Mouse (Mus musculus) heart, embryonic 12.5 days (tissue): ENCODE measurements around the gene Pclo. TPM values are rescaled to one million over a fixed set of nuclear protein-coding genes. Genes with fewer than 3 reads are reported as not detected.
"Not testable (repeated sequence)": the region's sequence is repeated elsewhere in the genome, so short reads cannot be mapped to it uniquely, and the experiment has no call there.

ENCODE experiments used
- ATAC-seq: fragments of 200-750 bp; cut with Nextera tagmentation; 2 replicates; pipeline ENCODE4 v1.8.0; 2017; ENCODE audit warnings: moderate TSS enrichment, moderate library complexity; ENCODE audit not compliant: insufficient number of reproducible peaks, low FRiP score
- H3K27ac ChIP-seq: fragments of 300-500 bp; sonication (generic); 2 replicates; pipeline ENCODE4 v1.5.1; 2016; ENCODE audit warnings: mild to moderate bottlenecking, moderate library complexity; ENCODE audit not compliant: poor library complexity, severe bottlenecking
- H3K27me3 ChIP-seq: fragments of 300-500 bp; sonication (generic); replicated peaks from 2 replicates; pipeline ENCODE4 v1.6.1; 2016; ENCODE audit warnings: mild to moderate bottlenecking, moderate library complexity
- H3K36me3 ChIP-seq: fragments of 300-500 bp; sonication (generic); 2 replicates; pipeline ENCODE4 v1.6.1; 2016; ENCODE audit warnings: mild to moderate bottlenecking, moderate library complexity
- H3K4me1 ChIP-seq: fragments of 300-500 bp; sonication (generic); replicated peaks from 2 replicates; pipeline ENCODE4 v1.6.1; 2016; ENCODE audit warnings: mild to moderate bottlenecking
- H3K4me2 ChIP-seq: fragments of 300-500 bp; sonication (generic); 2 replicates; pipeline ENCODE4 v1.6.1; 2016; ENCODE audit warnings: mild to moderate bottlenecking, moderate library complexity
- H3K4me3 ChIP-seq: fragments of 300-500 bp; sonication (generic); 2 replicates; pipeline ENCODE4 v1.5.1; 2016; ENCODE audit warnings: mild to moderate bottlenecking
- H3K9ac ChIP-seq: fragments of 300-500 bp; sonication (generic); 2 replicates; pipeline ENCODE4 v1.6.1; 2016; ENCODE audit warnings: mild to moderate bottlenecking, moderate library complexity
- H3K9me3 ChIP-seq: fragments of 300-500 bp; sonication (generic); replicated peaks from 2 replicates; pipeline ENCODE4 v1.6.1; 2016; ENCODE audit warnings: mild to moderate bottlenecking, moderate library complexity
- WGBS: fragments of 180-500 bp; shearing (Covaris S2); methylation state at CpG from one replicate; pipeline ENCODE4 v1.1.7; 2016; 5-methylcytosine and 5-hydroxymethylcytosine counted together
- polyA plus RNA-seq: library from polyadenylated mRNA; unstranded; fragments of >200 nt; fragmentation: Nextera tagmentation; extraction: Ambion mirVana; gene quantifications from 2 replicates; pipeline ENCODE4 v1.2.1, GENCODE M21; 2016

Pclo gene
- polyA plus RNA-seq = 0.11 and 0.12 TPM in 2 replicates

DNA sequence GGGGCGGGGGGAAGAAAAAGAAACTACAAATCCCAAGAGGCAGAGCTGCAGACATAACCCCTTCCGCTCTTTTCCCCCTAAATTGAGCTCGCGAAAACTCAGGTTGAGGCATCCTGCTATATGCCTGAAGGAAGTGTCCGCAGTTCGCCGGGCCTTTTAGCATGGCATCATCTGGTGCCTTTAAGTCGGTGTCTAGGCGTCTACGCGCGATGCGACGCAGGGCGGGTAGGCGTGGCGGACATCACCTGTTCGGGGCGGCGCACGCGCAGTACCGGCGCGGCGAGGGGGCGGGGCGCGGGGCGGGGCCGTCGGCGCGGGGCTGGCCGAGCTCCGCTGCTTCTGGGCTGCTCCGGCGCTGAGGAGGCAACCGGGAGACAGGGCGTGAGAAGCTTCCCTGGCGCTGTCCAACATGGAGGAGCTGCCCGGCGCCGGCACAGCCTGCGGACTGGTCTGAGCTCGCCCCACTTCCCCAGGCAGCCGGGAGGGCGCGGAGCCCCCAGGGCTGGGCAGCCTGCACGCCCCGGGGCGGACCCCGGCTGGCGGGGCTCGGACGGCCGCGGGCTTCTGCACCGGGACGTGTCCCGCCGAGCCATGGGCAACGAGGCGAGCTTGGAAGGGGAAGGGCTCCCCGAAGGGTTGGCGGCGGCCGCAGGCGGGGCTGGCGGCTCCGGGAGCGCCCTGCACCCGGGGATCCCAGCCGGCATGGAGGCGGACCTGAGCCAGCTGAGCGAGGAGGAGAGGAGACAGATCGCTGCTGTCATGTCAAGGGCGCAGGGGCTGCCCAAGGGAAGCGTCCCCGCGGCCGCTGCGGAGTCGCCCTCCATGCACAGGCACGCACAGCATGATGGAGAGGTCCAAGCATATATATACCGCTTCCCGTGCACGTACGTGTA, at the start of gene Pclo:
Pclo (plus strand) TSS at position 288 of the 893 bp plus-strand sequence.
- Histone ChIP-seq H3K27me3 (no peaks in the 10 kb centered on the region), H3K36me3 (no peaks in the 10 kb centered on the region), H3K9ac (peak within 1 kb of the TSS; percentile 66), H3K4me3 (peak within 1 kb of the TSS; percentile 69), H3K9me3 (no peaks in the 10 kb centered on the region), H3K27ac (peak within 1 kb of the TSS; percentile 41), H3K4me1 (peaks cover 5% of the 10 kb centered on the region; the same call in 1 of the 2 replicates), H3K4me2 (peak within 1 kb of the TSS; percentile 91)
- ATAC-seq = peak; percentile 96
- under 1% methylated on average over 88 of the region's 89 CpGs for WGBS

DNA sequence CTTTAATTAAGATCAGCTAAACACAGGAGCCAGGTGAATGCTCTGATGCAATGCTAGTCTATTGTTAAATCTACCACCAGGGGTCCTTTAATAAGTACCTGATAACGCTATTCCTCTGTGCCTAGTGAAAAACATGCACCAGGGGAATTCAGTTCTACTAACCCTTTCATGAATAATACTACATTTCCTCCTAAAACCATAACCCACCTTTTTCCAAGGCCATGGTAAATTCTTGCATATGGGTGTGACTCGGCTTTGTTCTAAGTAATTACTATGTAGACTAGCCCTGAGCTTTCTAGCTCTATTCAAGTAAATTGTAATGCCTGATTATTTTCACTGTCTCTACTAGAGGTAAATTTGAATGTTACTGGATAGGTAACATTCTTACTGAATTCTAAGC, 20.3 kb upstream of the Pclo start:
- H3K4me1 ChIP-seq, H3K4me3 ChIP-seq, H3K4me2 ChIP-seq, H3K36me3 ChIP-seq, H3K27ac ChIP-seq, H3K9me3 ChIP-seq, H3K9ac ChIP-seq, H3K27me3 ChIP-seq, ATAC-seq: not testable (repeated sequence)
- WGBS = 62% methylated on average over 2 of the region's 2 CpGs

DNA sequence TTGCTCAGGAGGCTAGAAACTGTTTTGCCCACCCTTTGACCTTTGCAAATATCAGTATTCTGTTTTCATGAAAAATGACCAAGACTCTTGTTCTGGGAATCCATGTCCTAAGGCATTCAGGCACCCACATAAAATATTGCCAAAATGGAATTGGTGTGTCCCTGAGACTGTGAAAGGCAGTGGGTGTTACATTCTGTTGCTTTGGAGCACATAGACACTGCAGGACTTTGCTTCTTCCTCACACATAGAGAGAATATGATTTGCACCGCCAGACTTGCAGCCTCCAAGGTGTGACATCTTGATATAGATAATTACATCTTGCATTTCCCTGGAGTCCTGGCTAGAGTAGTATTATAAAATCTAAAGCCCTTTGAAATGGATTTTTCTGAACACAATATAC, 6.2 kb upstream of the Pclo start:
- WGBS = 63% methylated on average over 1 of the region's 1 CpGs
- no peak overlapping the region for H3K9ac ChIP-seq
- H3K4me2 ChIP-seq = no peak overlapping the region
- no peaks in the 10 kb centered on the region for H3K36me3 ChIP-seq
- H3K4me1 ChIP-seq = no peaks in the 10 kb centered on the region
- H3K27me3 ChIP-seq = no peaks in the 10 kb centered on the region
- H3K4me3 ChIP-seq = no peak overlapping the region
- no peak overlapping the region for H3K27ac ChIP-seq
- H3K9me3 ChIP-seq = no peaks in the 10 kb centered on the region
- no peak for ATAC-seq

DNA sequence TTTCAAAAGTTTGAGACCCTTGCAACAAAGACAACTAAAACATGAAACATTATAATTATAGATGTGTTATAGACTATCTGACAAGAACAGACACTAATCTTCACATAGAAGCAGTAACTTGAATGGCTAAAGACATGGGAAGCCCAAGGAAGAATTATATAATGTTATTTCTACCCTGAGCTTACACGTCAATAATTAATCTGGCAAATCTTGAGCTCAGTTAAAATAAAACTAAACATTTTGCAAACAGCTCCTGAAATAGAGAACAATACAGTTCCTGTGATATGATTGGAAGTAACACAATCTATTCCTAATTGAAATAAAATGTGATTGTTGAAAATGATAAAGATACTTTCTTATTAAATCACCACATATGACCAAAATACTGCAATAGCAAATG, 5.1 kb upstream of the Pclo start:
- Histone ChIP-seq H3K4me1 (no peaks in the 10 kb centered on the region), H3K9me3 (no peaks in the 10 kb centered on the region), H3K27ac (no peak overlapping the region), H3K4me2 (no peak overlapping the region), H3K36me3 (no peaks in the 10 kb centered on the region), H3K27me3 (no peaks in the 10 kb centered on the region), H3K9ac (no peak overlapping the region), H3K4me3 (no peak overlapping the region)
- WGBS = 62% methylated on average over 1 of the region's 1 CpGs
- no peak for ATAC-seq

DNA sequence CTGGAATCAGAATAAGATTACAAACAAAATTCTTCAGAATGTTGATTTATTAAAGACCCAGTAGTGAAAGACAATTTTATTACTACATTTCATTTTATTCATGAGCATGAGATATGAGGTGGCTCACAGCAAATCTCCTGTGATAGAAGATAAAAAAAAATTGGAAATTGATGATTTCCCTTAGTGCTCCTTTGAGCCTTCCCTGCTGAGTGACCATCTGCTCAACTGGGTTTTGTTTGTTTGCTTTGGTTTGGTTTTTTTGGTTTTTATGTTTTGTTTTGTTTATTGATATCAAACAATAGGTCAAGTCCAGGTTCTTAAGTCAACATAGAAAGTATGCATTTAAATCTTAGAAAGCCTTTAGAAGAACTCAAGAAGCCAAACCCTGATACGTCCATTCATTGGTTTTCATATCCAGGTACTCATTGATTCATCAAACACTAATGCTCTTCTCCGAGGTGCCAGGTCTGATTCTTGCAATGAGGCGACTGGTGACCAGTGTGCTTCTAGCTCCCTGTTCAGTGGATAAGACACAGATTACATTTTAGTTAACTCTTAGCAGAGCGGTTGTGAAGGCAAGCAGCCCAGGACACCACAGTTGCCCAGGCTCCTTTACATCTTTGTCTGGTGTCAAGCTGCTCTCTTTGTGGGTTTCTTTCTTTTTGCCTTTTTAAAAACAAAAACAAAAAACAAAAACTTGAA, 3.6 kb downstream of the Pclo start:
- ATAC-seq = no peak
- Histone ChIP-seq H3K27me3 (no peaks in the 10 kb centered on the region), H3K4me2 (no peak overlapping the region), H3K4me1 (peaks cover 5% of the 10 kb centered on the region; the same call in 1 of the 2 replicates), H3K9ac (no peak overlapping the region), H3K27ac (no peak overlapping the region), H3K36me3 (no peaks in the 10 kb centered on the region), H3K9me3 (no peaks in the 10 kb centered on the region), H3K4me3 (no peak overlapping the region)
- WGBS = 63% methylated on average over 4 of the region's 4 CpGs

DNA sequence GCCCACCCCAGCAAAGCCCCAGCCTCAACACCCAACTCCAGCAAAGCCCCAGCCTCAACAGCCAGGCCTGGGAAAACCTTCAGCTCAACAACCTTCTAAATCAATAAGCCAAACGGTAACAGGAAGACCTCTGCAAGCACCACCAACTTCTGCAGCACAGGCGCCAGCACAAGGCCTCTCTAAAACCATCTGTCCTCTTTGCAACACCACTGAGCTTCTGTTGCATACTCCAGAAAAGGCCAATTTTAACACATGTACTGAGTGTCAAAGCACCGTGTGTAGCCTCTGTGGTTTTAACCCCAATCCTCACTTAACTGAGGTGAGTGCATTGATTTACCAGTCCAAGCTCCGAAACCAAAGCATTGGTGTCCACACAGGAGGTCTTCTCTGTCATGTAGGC, 7.3 kb downstream of the Pclo start:
- WGBS = 62% methylated on average over 4 of the region's 4 CpGs
- no peaks in the 10 kb centered on the region for H3K27me3 ChIP-seq
- no peak overlapping the region for H3K4me3 ChIP-seq
- no peak overlapping the region for H3K27ac ChIP-seq
- H3K9ac ChIP-seq = no peak overlapping the region
- H3K4me2 ChIP-seq = no peak overlapping the region
- H3K36me3 ChIP-seq = no peaks in the 10 kb centered on the region
- no peaks in the 10 kb centered on the region for H3K4me1 ChIP-seq
- no peaks in the 10 kb centered on the region for H3K9me3 ChIP-seq
- no peak for ATAC-seq

DNA sequence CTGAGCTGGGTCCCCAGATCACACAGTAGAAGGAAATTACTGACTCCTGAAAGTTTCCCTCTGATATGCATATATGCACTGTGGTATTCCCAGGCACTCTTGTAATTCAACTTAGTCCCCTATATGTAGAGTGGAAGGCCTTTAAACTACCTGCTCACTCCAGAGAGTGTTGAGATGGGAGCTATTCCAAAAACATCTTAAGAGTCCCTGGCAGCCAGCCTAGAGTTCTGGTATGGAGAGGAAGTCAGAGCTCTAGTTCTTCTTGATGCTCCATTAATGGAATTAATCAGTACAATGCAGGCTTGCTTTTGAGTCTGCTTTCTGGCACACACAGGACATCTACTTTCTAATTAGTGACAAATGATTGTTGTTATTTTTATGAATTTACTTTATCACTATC, 11.3 kb downstream of the Pclo start:
- H3K27me3 ChIP-seq = no peaks in the 10 kb centered on the region
- no peak for ATAC-seq
- no peak overlapping the region for H3K4me3 ChIP-seq
- H3K9me3 ChIP-seq = no peaks in the 10 kb centered on the region
- no peaks in the 10 kb centered on the region for H3K4me1 ChIP-seq
- H3K9ac ChIP-seq = no peak overlapping the region
- H3K36me3 ChIP-seq = no peaks in the 10 kb centered on the region
- H3K4me2 ChIP-seq = no peak overlapping the region
- no peak overlapping the region for H3K27ac ChIP-seq

DNA sequence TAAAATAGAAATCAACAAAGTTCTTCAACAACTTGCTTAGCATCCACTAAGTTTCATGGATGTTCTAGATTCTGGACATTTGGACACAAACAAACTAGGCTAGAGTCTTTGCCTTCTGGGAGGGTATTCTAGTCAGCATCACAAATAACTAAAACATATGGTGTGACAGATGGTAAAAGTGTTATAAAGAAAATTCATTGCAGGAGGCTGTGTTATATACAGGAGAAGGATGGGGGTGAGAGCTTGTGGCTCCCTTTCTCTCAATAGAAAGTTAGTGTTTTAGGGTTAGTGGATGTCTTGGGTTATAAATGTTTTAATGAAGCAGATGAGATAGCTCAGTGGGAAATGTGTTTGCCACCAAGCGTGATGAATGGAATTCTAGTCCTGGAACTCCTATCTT, 13.1 kb downstream of the Pclo start:
- Histone ChIP-seq H3K4me1 (no peaks in the 10 kb centered on the region), H3K4me2 (no peak overlapping the region), H3K9me3 (no peaks in the 10 kb centered on the region), H3K27me3 (no peaks in the 10 kb centered on the region), H3K4me3 (no peak overlapping the region), H3K27ac (no peak overlapping the region), H3K9ac (no peak overlapping the region), H3K36me3 (no peaks in the 10 kb centered on the region)
- WGBS = 39% methylated on average over 1 of the region's 1 CpGs
- no peak for ATAC-seq

DNA sequence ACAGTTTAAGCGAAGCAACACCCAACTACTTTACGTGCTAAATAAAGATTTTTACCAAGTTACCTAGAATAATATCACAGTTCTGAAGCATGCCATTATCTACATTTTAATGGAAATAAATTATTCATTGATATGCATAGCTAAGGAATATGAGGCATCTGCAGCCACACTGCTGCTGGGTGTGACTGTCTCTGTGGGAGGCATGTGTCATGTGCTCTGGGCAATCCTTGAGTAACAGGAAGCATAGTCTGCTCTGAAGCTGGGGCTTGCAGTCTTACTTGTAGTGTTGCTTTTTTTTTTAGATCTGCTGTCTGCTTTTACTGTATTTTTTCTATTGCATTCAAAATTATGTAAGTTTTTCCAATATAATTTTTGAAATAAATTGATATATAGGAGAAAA, 17.2 kb downstream of the Pclo start:
- no peaks in the 10 kb centered on the region for H3K36me3 ChIP-seq
- 85% methylated on average over 2 of the region's 2 CpGs for WGBS
- H3K4me3 ChIP-seq = no peak overlapping the region
- ATAC-seq = no peak
- H3K9me3 ChIP-seq = no peaks in the 10 kb centered on the region
- H3K9ac ChIP-seq = no peak overlapping the region
- H3K27ac ChIP-seq = no peak overlapping the region
- H3K27me3 ChIP-seq = no peaks in the 10 kb centered on the region
- no peak overlapping the region for H3K4me2 ChIP-seq
- no peaks in the 10 kb centered on the region for H3K4me1 ChIP-seq

DNA sequence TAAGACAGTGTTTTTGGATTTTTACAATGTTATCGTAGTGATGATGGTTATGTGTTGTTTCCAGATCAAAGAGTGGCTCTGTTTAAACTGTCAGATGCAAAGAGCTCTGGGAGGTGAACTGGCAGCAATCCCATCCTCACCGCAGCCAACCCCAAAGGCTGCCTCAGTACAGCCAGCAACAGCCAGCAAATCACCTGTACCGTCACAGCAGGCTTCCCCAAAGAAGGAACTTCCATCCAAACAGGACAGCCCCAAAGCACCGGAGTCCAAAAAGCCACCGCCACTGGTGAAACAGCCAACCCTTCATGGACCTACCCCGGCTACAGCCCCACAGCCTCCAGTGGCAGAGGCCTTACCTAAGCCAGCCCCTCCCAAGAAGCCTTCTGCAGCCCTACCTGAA, 24.6 kb downstream of the Pclo start:
- H3K4me2 ChIP-seq = no peak overlapping the region
- no peak overlapping the region for H3K27ac ChIP-seq
- H3K27me3 ChIP-seq = no peaks in the 10 kb centered on the region
- H3K9me3 ChIP-seq = no peaks in the 10 kb centered on the region
- 76% methylated on average over 6 of the region's 6 CpGs for WGBS
- H3K36me3 ChIP-seq = no peaks in the 10 kb centered on the region
- H3K9ac ChIP-seq = no peak overlapping the region
- no peaks in the 10 kb centered on the region for H3K4me1 ChIP-seq
- no peak overlapping the region for H3K4me3 ChIP-seq
- ATAC-seq = no peak

DNA sequence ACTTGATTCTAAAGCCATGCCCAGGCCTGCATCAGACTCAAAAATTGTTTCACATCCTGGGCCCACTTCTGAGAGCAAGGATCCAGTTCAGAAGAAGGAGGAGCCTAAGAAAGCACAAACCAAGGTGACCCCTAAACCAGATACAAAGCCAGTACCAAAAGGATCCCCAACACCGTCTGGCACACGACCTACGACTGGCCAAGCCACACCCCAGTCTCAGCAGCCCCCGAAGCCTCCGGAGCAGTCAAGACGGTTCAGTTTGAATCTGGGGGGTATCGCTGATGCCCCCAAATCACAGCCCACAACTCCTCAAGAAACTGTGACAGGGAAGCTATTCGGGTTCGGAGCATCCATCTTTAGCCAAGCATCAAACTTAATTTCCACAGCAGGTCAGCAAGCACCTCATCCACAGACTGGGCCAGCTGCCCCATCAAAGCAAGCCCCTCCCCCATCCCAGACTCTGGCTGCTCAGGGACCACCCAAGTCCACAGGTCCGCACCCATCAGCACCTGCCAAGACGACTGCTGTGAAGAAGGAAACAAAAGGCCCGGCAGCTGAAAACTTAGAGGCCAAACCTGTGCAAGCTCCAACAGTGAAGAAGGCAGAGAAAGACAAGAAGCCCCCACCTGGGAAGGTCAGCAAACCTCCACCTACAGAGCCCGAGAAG, 25.4 kb downstream of the Pclo start:
- WGBS = 60% methylated on average over 13 of the region's 13 CpGs
- ATAC-seq = no peak
- no peaks in the 10 kb centered on the region for H3K9me3 ChIP-seq
- H3K36me3 ChIP-seq = no peaks in the 10 kb centered on the region
- H3K4me2 ChIP-seq = no peak overlapping the region
- no peaks in the 10 kb centered on the region for H3K4me1 ChIP-seq
- H3K4me3 ChIP-seq = no peak overlapping the region
- H3K9ac ChIP-seq = no peak overlapping the region
- no peaks in the 10 kb centered on the region for H3K27me3 ChIP-seq
- no peak overlapping the region for H3K27ac ChIP-seq
